Mouse (Mus musculus): ENCODE measurements around the gene Frat2. TPM values are rescaled to one million over a fixed set of nuclear protein-coding genes. Genes with fewer than 3 reads are reported as not detected.
"Not testable (repeated sequence)": the region's sequence is repeated elsewhere in the genome, so short reads cannot be mapped to it uniquely, and the experiment has no call there.

Frat2 gene
- total and polyA plus RNA-seq, 3 experiments: 55.6 to 110 TPM; not detected in 1

DNA sequence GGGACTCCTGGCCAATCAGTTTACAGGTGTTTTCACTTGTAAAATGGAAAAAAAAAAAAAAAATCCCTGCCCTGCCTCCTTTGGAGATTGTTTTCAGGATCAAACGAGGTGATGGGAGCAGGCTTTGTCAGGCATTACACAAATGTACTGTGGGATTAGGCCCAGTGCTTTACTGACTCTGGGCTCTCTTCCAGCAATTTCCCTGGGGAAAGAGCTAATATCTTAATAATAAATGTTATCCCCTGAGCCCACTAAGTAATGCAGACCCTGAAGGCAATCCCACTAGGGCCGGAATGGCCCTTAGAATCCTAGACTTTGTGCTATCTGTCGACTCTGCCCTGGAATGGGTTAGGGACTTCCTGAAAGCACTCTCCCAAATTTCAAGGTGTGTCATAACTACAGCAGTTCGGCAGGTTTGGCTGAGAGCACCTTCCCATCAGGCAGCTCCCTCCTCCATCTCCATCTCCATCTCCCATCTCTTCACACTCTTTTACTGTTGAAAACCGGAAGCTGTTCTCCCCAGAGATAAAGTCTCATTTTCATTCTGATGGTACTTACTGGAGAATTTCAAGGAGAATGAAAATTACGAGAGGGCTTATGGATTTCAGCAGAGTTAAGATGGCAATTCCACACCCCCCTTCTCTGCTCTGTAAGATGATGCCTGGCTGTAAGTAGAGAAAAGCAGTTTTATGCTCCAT, 2.2 kb upstream of the Frat2 start (continued):
- no peak for TF ChIP-seq ELF1 (IDR thresholded peaks at IDR 0.05; ENCODE audit: low read depth, low read length)
- no peak for TF ChIP-seq ZKSCAN1 (IDR thresholded peaks at IDR 0.05; ENCODE audit: low read depth, low read length)
- no peak for TF ChIP-seq MAX (IDR thresholded peaks at IDR 0.05; ENCODE audit: low read length)
- TF ChIP-seq NRF1 (IDR thresholded peaks at IDR 0.05; ENCODE audit: insufficient read depth, low read depth, low read length, poor library complexity, severe bottlenecking): no peak
- no peak for TF ChIP-seq RAD21 (IDR thresholded peaks at IDR 0.05; ENCODE audit: low read depth, low read length)
- TF ChIP-seq NELFE (IDR thresholded peaks at IDR 0.05; ENCODE audit: low read depth, low read length): no peak; the same call in 1 of the 2 replicates
- no peak for TF ChIP-seq MAZ (IDR thresholded peaks at IDR 0.05; ENCODE audit: low read depth, low read length)
- peak; percentile 57 for TF ChIP-seq TBP (IDR thresholded peaks at IDR 0.05; ENCODE audit: low read depth, low read length)
- peak; percentile 51; the same call in 1 of the 2 replicates for TF ChIP-seq ZNF384 (IDR thresholded peaks at IDR 0.05; ENCODE audit: low read depth, low read length)

DNA sequence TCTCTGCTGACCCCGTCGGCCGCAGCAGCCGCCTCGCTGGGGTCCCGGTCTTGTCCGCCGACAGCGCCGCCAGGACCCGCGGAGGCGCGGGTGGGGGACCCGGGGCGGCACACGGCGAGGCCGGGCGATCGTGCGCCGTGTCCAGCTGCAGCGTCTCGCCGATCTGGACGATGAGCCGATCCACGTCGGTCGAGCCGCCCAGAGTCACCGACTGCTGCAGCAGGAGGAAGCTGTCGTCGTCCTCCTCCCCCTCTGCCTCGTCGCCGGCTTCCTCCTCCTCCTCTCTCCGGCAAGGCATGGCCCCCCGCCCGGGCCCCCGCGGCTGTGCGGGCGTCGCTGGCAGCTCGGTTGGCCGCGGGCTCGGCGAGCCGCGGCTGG, 329 bp downstream of the Frat2 start:
- peaks cover 19 to 34% of the 10 kb centered on the region in 2 experiments for H3K4me1 ChIP-seq (ENCODE audit: control insufficient read depth in 1 of 2, insufficient read depth in 2 of 2, low read length in 2 of 2)

DNA sequence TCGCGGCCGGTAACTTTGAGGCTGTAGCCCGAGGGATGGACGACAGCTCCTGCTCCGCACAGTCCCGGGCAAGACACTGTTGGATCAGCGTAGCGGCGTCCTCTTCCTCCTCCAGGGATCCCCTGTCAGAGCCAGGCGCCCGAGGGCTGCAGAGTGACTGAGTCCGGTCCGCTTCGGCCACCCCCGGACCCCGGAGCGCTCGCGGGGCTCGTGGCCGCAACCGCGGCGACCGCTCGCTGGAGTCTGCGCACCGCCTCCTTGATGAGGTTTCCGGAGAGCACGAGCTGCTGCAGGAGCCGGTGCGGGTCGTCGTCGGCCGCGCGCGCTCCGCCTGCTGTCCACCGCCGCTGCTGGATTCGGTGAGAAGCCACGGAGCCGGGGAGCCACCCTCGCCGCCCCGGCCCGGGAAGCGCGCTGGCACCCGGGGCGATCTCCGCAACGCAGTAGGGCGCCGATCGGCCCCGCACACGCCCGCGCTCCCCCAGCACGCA, 796 bp downstream of the Frat2 start:
- no peak for DNase-seq (ENCODE audit: low read depth, low spot score)

More for the DNA sequence above, 329 bp downstream of the Frat2 start:
- peak overlapping the region; percentile 69 to 89 for H3K4me3 ChIP-seq (ENCODE audit: control insufficient read depth in 1 of 2, insufficient read depth in 1 of 2, low read depth in 2 of 2, low read length in 2 of 2)
- TF ChIP-seq MAX (IDR thresholded peaks at IDR 0.05; ENCODE audit: low read length) (0 out of 2 replicates have a peak, but pooled peaks have one; percentile 51), GABPA (IDR thresholded peaks at IDR 0.05; ENCODE audit: low read depth, low read length) (0 out of 2 replicates have a peak, but pooled peaks have one; percentile 1), POLR2A (IDR thresholded peaks at IDR 0.05; ENCODE audit: control insufficient read depth in 1 of 2, insufficient read depth in 1 of 2, low read depth in 1 of 2, low read length in 2 of 2, poor library complexity in 1 of 2) (peak in 1 of 2 experiments; percentile 33; a peak in 1 of 4 replicates)
- DNase-seq (ENCODE audit: low read depth, low spot score): peak; percentile 84
- not testable (repeated sequence) for H3K27me3 ChIP-seq (ENCODE audit: control insufficient read depth in 1 of 2, insufficient read depth in 2 of 2, low read length in 2 of 2); H3K9me3 ChIP-seq (replicated peaks; ENCODE audit: insufficient read depth, low read length)
- peak overlapping the region; percentile 90 for H3K9ac ChIP-seq (ENCODE audit: control insufficient read depth, low read depth, low read length, poor library complexity, severe bottlenecking)
- peak overlapping the region; percentile 97 for H3K27ac ChIP-seq (ENCODE audit: control insufficient read depth, low read depth, low read length)
- H3K79me2 ChIP-seq (ENCODE audit: control insufficient read depth, insufficient read depth, low read length, poor library complexity): peaks cover 40% of the 10 kb centered on the region
- peaks cover 0 to 36% of the 10 kb centered on the region in 2 experiments; a peak in 2 of 4 replicates for H3K36me3 ChIP-seq (ENCODE audit: control insufficient read depth in 1 of 2, insufficient read depth in 2 of 2, low read length in 2 of 2)

More for the DNA sequence above, 796 bp downstream of the Frat2 start:
- Histone ChIP-seq H3K4me3 (ENCODE audit: control insufficient read depth in 1 of 2, insufficient read depth in 1 of 2, low read depth in 2 of 2, low read length in 2 of 2) (peak overlapping the region; percentile 69 to 89), H3K9me3 (replicated peaks; ENCODE audit: insufficient read depth, low read length) (no peaks in the 10 kb centered on the region), H3K36me3 (ENCODE audit: control insufficient read depth in 1 of 2, insufficient read depth in 2 of 2, low read length in 2 of 2) (peaks cover 0 to 39% of the 10 kb centered on the region in 2 experiments; a peak in 2 of 4 replicates), H3K79me2 (ENCODE audit: control insufficient read depth, insufficient read depth, low read length, poor library complexity) (peaks cover 40% of the 10 kb centered on the region), H3K27me3 (ENCODE audit: control insufficient read depth in 1 of 2, insufficient read depth in 2 of 2, low read length in 2 of 2) (no peaks in the 10 kb centered on the region), H3K9ac (ENCODE audit: control insufficient read depth, low read depth, low read length, poor library complexity, severe bottlenecking) (peak overlapping the region; percentile 90), H3K4me1 (ENCODE audit: control insufficient read depth in 1 of 2, insufficient read depth in 2 of 2, low read length in 2 of 2) (peaks cover 22 to 36% of the 10 kb centered on the region in 2 experiments), H3K27ac (ENCODE audit: control insufficient read depth, low read depth, low read length) (peak overlapping the region; percentile 97)
- TF ChIP-seq HCFC1 (IDR thresholded peaks at IDR 0.05; ENCODE audit: low read depth, low read length): no peak
- TF ChIP-seq MXI1 (IDR thresholded peaks at IDR 0.05; ENCODE audit: low read depth, low read length): no peak
- TF ChIP-seq POLR2A (IDR thresholded peaks at IDR 0.05; ENCODE audit: control insufficient read depth in 1 of 2, insufficient read depth in 1 of 2, low read depth in 1 of 2, low read length in 2 of 2, poor library complexity in 1 of 2): 0 out of 4 replicates have a peak, but pooled peaks of 1 of the 2 experiments have one; percentile 10
- TF ChIP-seq NRF1 (IDR thresholded peaks at IDR 0.05; ENCODE audit: insufficient read depth, low read depth, low read length, poor library complexity, severe bottlenecking): peak; percentile 60
- TF ChIP-seq CHD2 (IDR thresholded peaks at IDR 0.05; ENCODE audit: low read length): no peak
- TF ChIP-seq KAT2A (conservative IDR thresholded peaks at IDR 0.05; ENCODE audit: low read depth, low read length): no peak
- peak; percentile 3; the same call in 1 of the 2 replicates for TF ChIP-seq MYB (IDR thresholded peaks at IDR 0.05; ENCODE audit: low read depth, low read length)
- no peak for TF ChIP-seq POLR2AphosphoS2 (IDR thresholded peaks at IDR 0.05; ENCODE audit: low read length)
- no peak for TF ChIP-seq ELF1 (IDR thresholded peaks at IDR 0.05; ENCODE audit: low read depth, low read length)
- 0 out of 2 replicates have a peak, but pooled peaks have one; percentile 17 for TF ChIP-seq MAX (IDR thresholded peaks at IDR 0.05; ENCODE audit: low read length)
- no peak; the same call in 1 of the 2 replicates for TF ChIP-seq CHD1 (IDR thresholded peaks at IDR 0.05; ENCODE audit: low read depth, low read length)
- no peak for TF ChIP-seq GABPA (IDR thresholded peaks at IDR 0.05; ENCODE audit: low read depth, low read length)

All from MEL (cell line).